Mouse (Mus musculus): ENCODE measurements around the gene Arpc2. TPM values are rescaled to one million over a fixed set of nuclear protein-coding genes. Genes with fewer than 3 reads are reported as not detected.
A peak's percentile ranks its signal among the peaks of the same experiment; 100 is the strongest.

The Arpc2 gene
- polyA plus RNA-seq, 1 experiment from 2014 or later, result 238 TPM

DNA sequence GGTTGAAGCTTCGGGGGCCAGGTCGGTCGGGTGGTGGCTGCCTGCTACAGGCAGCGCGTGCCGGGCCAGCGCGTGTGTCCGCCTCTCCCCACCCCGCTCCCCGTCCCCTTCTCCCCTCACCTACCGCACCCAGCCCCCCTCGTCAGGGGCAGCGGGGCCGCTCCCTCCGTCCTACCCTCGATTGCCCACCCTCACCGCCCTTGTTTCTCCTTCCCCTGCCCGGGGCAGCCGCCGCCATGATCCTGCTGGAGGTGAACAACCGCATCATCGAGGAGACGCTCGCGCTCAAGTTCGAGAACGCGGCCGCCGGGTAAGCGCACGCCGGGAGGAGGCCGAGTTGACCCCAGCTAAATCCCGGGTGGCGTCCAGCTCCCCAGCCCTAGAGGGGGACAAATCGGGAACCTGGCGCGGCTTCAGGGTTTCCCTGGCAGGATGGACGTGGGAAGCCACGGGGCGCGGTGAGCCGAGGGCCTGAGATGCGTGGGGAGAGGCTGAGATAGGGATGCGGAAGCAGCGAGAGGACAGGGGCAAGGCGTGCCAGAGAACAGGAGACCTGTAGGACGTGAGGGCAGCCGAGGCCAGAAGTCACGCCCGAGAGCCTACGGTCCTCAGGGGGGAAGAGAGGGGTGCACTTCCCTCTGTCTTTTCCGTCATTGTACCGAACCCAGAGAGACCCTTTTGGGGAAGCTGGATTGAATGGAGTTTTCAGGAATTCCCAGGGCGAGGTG lies 870 bp downstream of the Arpc2 start:
- under 1% methylated on average over 47 of the region's 57 CpGs for WGBS (ENCODE audit: insufficient replicate concordance)
- Histone ChIP-seq H3K4me2 (ENCODE audit: low read depth, low read length) (peak overlapping the region; percentile 93), H3K9me3 (ENCODE audit: low read length) (no peaks in the 10 kb centered on the region), H3K27ac (ENCODE audit: low read depth) (peak overlapping the region; percentile 99), H3K9ac (replicated peaks) (peak overlapping the region; percentile 97), H3K4me1 (ENCODE audit: insufficient read depth) (peaks cover 37% of the 10 kb centered on the region), H3K27me3 (ENCODE audit: insufficient read depth, low read length) (no peaks in the 10 kb centered on the region), H3K4me3 (ENCODE audit: low read depth, low read length) (peak overlapping the region; percentile 99), H3K36me3 (replicated peaks; ENCODE audit: insufficient read depth, low read length) (no peaks in the 10 kb centered on the region; the same call in 1 of the 2 replicates)
- TF ChIP-seq CTCF (IDR thresholded peaks at IDR 0.05; ENCODE audit: low read depth), result no peak
- no peak for TF ChIP-seq EP300 (IDR thresholded peaks at IDR 0.05; ENCODE audit: low read depth)
- DNase-seq (peak; percentile 74), ATAC-seq (peak; percentile 44)

DNA sequence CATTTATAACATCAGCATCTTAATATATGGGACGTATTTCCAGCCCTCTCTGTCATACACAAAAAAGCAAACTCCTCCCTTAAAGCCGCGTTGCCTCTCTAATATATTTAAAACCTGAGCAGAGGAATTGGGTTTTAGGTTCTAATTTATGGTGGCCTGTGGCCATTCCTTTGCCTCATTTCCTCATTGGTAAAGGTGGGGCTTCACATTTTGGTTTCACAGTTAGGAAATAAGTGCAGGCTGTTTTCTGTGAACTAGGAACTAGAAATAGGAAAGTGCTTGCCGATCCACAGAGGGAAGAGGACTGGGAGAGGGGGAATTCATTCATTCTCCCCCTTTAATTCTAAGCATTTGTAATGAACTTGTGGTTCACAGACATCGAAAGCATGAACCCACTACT lies 1.8 kb downstream of the Arpc2 start:
- peak overlapping the region; percentile 99 for H3K27ac ChIP-seq (ENCODE audit: low read depth)
- DNase-seq, result no peak
- H3K4me3 ChIP-seq (ENCODE audit: low read depth, low read length), result peak overlapping the region; percentile 99
- no peaks in the 10 kb centered on the region for H3K27me3 ChIP-seq (ENCODE audit: insufficient read depth, low read length)
- no peaks in the 10 kb centered on the region; the same call in 1 of the 2 replicates for H3K36me3 ChIP-seq (replicated peaks; ENCODE audit: insufficient read depth, low read length)
- H3K9ac ChIP-seq (replicated peaks), result peak overlapping the region; percentile 97
- TF ChIP-seq EP300 (IDR thresholded peaks at IDR 0.05; ENCODE audit: low read depth) (no peak), CTCF (IDR thresholded peaks at IDR 0.05; ENCODE audit: low read depth) (no peak)
- WGBS (ENCODE audit: insufficient replicate concordance), result 7% methylated on average over 5 of the region's 5 CpGs
- H3K9me3 ChIP-seq (ENCODE audit: low read length), result no peaks in the 10 kb centered on the region
- H3K4me2 ChIP-seq (ENCODE audit: low read depth, low read length), result peak overlapping the region; percentile 93
- peaks cover 37% of the 10 kb centered on the region for H3K4me1 ChIP-seq (ENCODE audit: insufficient read depth)
- no peak for ATAC-seq

DNA sequence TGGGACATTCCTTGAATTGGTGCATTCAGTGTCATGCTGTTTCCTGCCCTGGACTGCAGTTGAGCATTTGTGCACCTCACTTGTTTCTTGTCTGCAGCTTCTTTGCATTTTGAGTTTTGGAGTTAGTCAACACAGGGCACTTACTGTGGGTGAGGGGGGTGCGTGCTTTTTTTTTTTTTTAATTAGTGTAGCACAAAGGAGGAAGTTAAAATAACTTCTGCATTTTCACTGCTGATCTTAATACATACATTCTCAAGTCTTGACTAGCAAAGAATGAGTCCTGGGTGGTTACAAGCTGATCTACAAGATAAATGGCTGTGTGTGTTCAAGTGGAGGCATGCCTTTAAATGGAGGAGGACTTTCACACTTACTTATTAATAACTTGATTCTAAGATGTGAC lies 2.3 kb downstream of the Arpc2 start:
- TF ChIP-seq CTCF (IDR thresholded peaks at IDR 0.05; ENCODE audit: low read depth) (no peak), EP300 (IDR thresholded peaks at IDR 0.05; ENCODE audit: low read depth) (no peak)
- H3K9me3 ChIP-seq (ENCODE audit: low read length), result no peaks in the 10 kb centered on the region
- peak overlapping the region; percentile 97 for H3K9ac ChIP-seq (replicated peaks)
- peaks cover 39% of the 10 kb centered on the region for H3K4me1 ChIP-seq (ENCODE audit: insufficient read depth)
- ATAC-seq (no peak), DNase-seq (no peak)
- no peaks in the 10 kb centered on the region; the same call in 1 of the 2 replicates for H3K36me3 ChIP-seq (replicated peaks; ENCODE audit: insufficient read depth, low read length)
- H3K4me3 ChIP-seq (ENCODE audit: low read depth, low read length), result peak overlapping the region; percentile 99
- WGBS (ENCODE audit: insufficient replicate concordance), result 16% methylated on average over 1 of the region's 1 CpGs
- peak overlapping the region; percentile 99 for H3K27ac ChIP-seq (ENCODE audit: low read depth)
- H3K4me2 ChIP-seq (ENCODE audit: low read depth, low read length), result peak overlapping the region; percentile 93
- H3K27me3 ChIP-seq (ENCODE audit: insufficient read depth, low read length), result no peaks in the 10 kb centered on the region

DNA sequence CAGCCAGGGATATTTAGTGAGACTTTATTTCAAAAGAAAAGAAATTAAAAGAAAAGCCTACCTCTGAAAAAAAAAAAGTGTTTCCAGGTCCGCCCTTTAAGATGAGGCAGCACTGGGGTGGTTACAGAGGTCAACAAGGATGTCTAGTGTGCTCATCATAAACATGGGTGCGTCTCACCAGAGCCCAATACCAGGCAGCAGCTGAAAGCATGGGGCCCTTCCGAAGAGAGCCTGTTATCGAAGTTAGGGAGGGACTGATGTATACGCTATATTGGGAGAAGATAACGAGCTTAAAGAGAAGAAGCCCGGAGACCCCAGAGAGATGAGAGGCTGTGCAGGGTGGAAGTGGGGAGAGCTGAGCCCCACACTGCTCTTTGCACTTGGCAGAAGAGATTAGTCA lies 3.3 kb downstream of the Arpc2 start:
- Histone ChIP-seq H3K4me3 (ENCODE audit: low read depth, low read length) (peak overlapping the region; percentile 99), H3K9ac (replicated peaks) (peak overlapping the region; percentile 18), H3K4me1 (ENCODE audit: insufficient read depth) (peaks cover 47% of the 10 kb centered on the region), H3K4me2 (ENCODE audit: low read depth, low read length) (peak overlapping the region; percentile 93), H3K36me3 (replicated peaks; ENCODE audit: insufficient read depth, low read length) (no peaks in the 10 kb centered on the region; the same call in 1 of the 2 replicates), H3K9me3 (ENCODE audit: low read length) (no peaks in the 10 kb centered on the region), H3K27me3 (ENCODE audit: insufficient read depth, low read length) (no peaks in the 10 kb centered on the region), H3K27ac (ENCODE audit: low read depth) (peak overlapping the region; percentile 41)
- DNase-seq (no peak), ATAC-seq (no peak)
- WGBS (ENCODE audit: insufficient replicate concordance), result 16% methylated on average over 7 of the region's 7 CpGs
- TF ChIP-seq CTCF (IDR thresholded peaks at IDR 0.05; ENCODE audit: low read depth) (no peak), EP300 (IDR thresholded peaks at IDR 0.05; ENCODE audit: low read depth) (no peak)

DNA sequence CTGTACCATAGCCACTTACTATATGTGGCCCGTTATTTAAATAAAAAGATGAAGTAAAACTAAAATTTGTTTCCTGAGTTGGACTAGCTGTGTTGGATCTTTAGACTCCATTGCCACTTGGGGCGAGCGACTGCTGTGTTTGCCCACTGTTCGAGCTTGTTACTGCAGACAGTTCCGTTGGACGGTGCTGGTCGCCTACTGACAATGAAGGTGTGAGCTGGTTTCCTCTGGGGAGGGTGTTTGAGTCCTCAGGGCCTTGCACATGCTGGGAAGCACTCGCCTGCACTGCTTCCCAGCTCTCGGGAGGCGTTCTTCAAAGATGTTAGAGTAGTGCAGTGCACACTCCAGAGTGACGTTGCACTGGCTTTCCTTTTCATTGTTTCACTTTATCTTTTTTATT lies 3.7 kb downstream of the Arpc2 start:
- peak overlapping the region; percentile 18; the same call in 1 of the 2 replicates for H3K9ac ChIP-seq (replicated peaks)
- no peak for DNase-seq

DNA sequence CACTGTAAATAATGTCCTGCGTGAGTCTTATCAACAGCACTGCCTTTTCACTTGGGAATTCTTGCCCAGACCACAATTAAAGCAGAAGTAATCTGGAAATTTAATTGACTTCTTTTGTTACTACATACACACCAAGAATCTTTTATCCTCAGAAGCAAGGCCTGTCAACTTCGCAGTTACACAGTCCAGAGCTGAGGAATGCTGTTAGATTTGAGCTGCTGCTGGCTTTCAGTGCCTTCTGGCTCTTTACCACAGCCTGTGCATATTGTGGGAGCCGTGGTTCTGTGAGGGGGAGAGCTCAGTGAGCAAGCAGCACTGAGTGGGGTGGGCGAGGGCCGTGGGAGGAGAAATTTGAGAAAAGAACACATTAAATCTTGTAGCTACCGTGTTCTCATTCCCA lies 4.4 kb downstream of the Arpc2 start:
- 48% methylated on average over 6 of the region's 6 CpGs for WGBS (ENCODE audit: insufficient replicate concordance)
- DNase-seq (no peak), ATAC-seq (no peak)
- H3K36me3 ChIP-seq (replicated peaks; ENCODE audit: insufficient read depth, low read length), result no peaks in the 10 kb centered on the region; the same call in 1 of the 2 replicates
- no peaks in the 10 kb centered on the region for H3K9me3 ChIP-seq (ENCODE audit: low read length)
- no peak overlapping the region for H3K4me3 ChIP-seq (ENCODE audit: low read depth, low read length)
- TF ChIP-seq EP300 (IDR thresholded peaks at IDR 0.05; ENCODE audit: low read depth) (no peak), CTCF (IDR thresholded peaks at IDR 0.05; ENCODE audit: low read depth) (no peak)
- H3K9ac ChIP-seq (replicated peaks), result no peak overlapping the region
- no peaks in the 10 kb centered on the region for H3K27me3 ChIP-seq (ENCODE audit: insufficient read depth, low read length)
- peak overlapping the region; percentile 41 for H3K27ac ChIP-seq (ENCODE audit: low read depth)
- H3K4me2 ChIP-seq (ENCODE audit: low read depth, low read length), result peak overlapping the region; percentile 93
- peaks cover 53% of the 10 kb centered on the region for H3K4me1 ChIP-seq (ENCODE audit: insufficient read depth)

More for the DNA sequence above, 3.7 kb downstream of the Arpc2 start:
- H3K9me3 ChIP-seq (ENCODE audit: low read length), result no peaks in the 10 kb centered on the region
- no peak for ATAC-seq
- WGBS (ENCODE audit: insufficient replicate concordance), result 14% methylated on average over 11 of the region's 11 CpGs
- H3K4me3 ChIP-seq (ENCODE audit: low read depth, low read length), result peak overlapping the region; percentile 99
- H3K4me1 ChIP-seq (ENCODE audit: insufficient read depth), result peaks cover 47% of the 10 kb centered on the region
- no peaks in the 10 kb centered on the region; the same call in 1 of the 2 replicates for H3K36me3 ChIP-seq (replicated peaks; ENCODE audit: insufficient read depth, low read length)
- H3K4me2 ChIP-seq (ENCODE audit: low read depth, low read length), result peak overlapping the region; percentile 93
- no peaks in the 10 kb centered on the region for H3K27me3 ChIP-seq (ENCODE audit: insufficient read depth, low read length)
- TF ChIP-seq CTCF (IDR thresholded peaks at IDR 0.05; ENCODE audit: low read depth) (no peak), EP300 (IDR thresholded peaks at IDR 0.05; ENCODE audit: low read depth) (no peak)
- peak overlapping the region; percentile 41; the same call in 1 of the 2 replicates for H3K27ac ChIP-seq (ENCODE audit: low read depth)

Measured in liver, postnatal 0 days (tissue).